ENCODE assay signal across 8 mouse cellular contexts in the genomic region with DNA sequence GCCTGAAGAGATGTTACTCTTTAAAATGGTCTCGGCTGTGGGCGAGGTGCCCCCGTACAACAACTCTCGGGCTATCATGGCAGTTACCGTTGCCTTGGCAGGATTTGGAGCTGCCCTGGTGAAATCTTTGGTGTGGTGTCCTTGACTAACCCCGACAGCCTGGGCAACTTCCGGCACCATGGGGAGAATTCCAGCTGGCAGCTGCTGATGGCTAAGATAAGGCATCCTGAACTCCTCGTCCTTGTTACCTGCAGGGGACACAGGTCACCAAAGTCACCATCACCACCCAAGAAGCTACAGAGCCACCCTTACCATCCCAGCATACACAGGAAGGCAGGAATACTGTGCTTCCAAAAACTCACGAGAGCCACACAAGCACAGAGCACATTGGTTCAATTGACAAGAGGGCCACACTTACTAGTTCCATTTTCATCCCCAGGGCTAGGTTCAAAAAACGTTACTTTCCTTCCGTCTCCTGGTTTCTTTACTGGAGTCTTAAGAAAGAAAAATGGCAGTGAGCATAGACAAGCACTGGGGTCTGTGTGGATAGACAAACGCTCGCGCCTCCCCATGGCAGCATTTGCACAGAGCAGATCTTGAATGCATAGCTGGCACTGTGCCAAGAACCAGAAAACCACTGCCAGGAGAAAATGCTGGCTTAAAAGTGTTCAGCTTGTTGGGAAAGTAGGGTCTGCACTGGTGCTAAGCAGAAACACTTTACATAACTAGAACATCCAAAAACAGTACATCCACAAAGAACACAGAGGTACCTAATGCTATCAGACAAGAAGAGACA. TPM values are rescaled to one million over a fixed set of nuclear protein-coding genes. Genes with fewer than 3 reads are reported as not detected.
DNase-seq lines count a peak whose midpoint lies in the region; ATAC-seq and TF ChIP-seq lines count a peak whose summit lies in the region.

No protein-coding gene starts in this region.

- WGBS in lung, embryonic 14.5 days = 70% methylated on average over 14 of the region's 14 CpGs

- H3K27me3 ChIP-seq in lung, embryonic 14.5 days (ENCODE audit: insufficient read depth, low read length) = no peaks in the 10 kb centered on the region

- TF ChIP-seq CTCF in lung, embryonic 14.5 days (IDR thresholded peaks at IDR 0.05; ENCODE audit: low read depth) = no peak

- H3K4me3 ChIP-seq in lung, embryonic 14.5 days (ENCODE audit: low read depth, low read length) = no peak overlapping the region

- DNase-seq in adrenal gland, postnatal 10 days = peak; percentile 47
- no peak for DNase-seq in adrenal gland, postnatal 4 days (ENCODE audit: low spot score in 2 of 2)
- peak; percentile 87 for DNase-seq in lung, embryonic 14.5 days
- DNase-seq in lung, adult 18-20 months = no peak
- DNase-seq in cerebellum, postnatal 25 days = peak; percentile 47 to 69
- DNase-seq in naive thymus-derived CD4-positive, alpha-beta T cell, adult 2 months (ENCODE audit: low read depth) = peak; percentile 30
- DNase-seq in gastrocnemius, postnatal 36 days = no peak
- no peak for DNase-seq in gastrocnemius, adult 18-20 months (ENCODE audit: low spot score)

- peaks cover 95% of the 10 kb centered on the region for H3K36me3 ChIP-seq in lung, embryonic 14.5 days (ENCODE audit: insufficient read depth)

- H3K27ac ChIP-seq in lung, embryonic 14.5 days (ENCODE audit: low read depth) = no peak overlapping the region

- no peaks in the 10 kb centered on the region for H3K4me1 ChIP-seq in lung, embryonic 14.5 days (ENCODE audit: insufficient read depth)

- no peak overlapping the region for H3K9ac ChIP-seq in lung, embryonic 14.5 days

- peak; percentile 31; the same call in 1 of the 2 replicates for ATAC-seq in lung, embryonic 14.5 days (ENCODE audit: insufficient read depth)

- no peaks in the 10 kb centered on the region for H3K9me3 ChIP-seq in lung, embryonic 14.5 days (ENCODE audit: low read depth, low read length)

- intact Hi-C loops in gastrocnemius, postnatal 36 days (cut with DNase I) = no loop called here

- no peak overlapping the region for H3K4me2 ChIP-seq in lung, embryonic 14.5 days

RNA-seq across cellular contexts. Expression of a gene that starts 45.0 kb away (rescaled TPM):
- 10 to 100 TPM; 62.2 to 67.7 TPM for total RNA-seq in adrenal gland, postnatal 10 days (2021)
- total RNA-seq in adrenal gland, postnatal 4 days (2021) = 10 to 100 TPM; 76.9 to 79.0 TPM
- polyA plus RNA-seq in lung, embryonic 14.5 days (2014; fragmentation: Nextera tagmentation; extraction: Ambion mirVana) = 82.3 and 84.8 TPM in 2 replicates
- 10 to 100 TPM; 30.9 to 33.6 TPM for total RNA-seq in gastrocnemius, postnatal 36 days (2021)
- 10 to 100 TPM; 35.7 to 38.2 TPM for total RNA-seq in gastrocnemius, adult 18-20 months (2021)

RNA-seq across cellular contexts. Expression of a gene that starts 45.2 kb away (rescaled TPM):
- total RNA-seq in adrenal gland, postnatal 10 days (2021) = 10 to 100 TPM; 47.5 to 53.6 TPM
- total RNA-seq in adrenal gland, postnatal 4 days (2021) = 10 to 100 TPM; 65.3 to 74.1 TPM
- polyA plus RNA-seq in lung, embryonic 14.5 days (2014; fragmentation: Nextera tagmentation; extraction: Ambion mirVana) = 177 TPM in 2 replicates
- total RNA-seq in gastrocnemius, postnatal 36 days (2021) = 10 to 100 TPM; 46.2 to 50.9 TPM
- 10 to 100 TPM; 51.8 to 59.6 TPM for total RNA-seq in gastrocnemius, adult 18-20 months (2021)

Comparison
In these comparisons a context has a peak if more than half of its experiments do, and no peak if none do; other contexts are left out.
1. DNase-seq: peak in adrenal gland, postnatal 10 days (single experiment), lung, embryonic 14.5 days (single experiment), cerebellum, postnatal 25 days (2 of 2) and naive thymus-derived CD4-positive, alpha-beta T cell, adult 2 months (single experiment); none in adrenal gland, postnatal 4 days (0 of 2), lung, adult 18-20 months (0 of 2), gastrocnemius, postnatal 36 days (0 of 2) and gastrocnemius, adult 18-20 months (single experiment).